Mouse (Mus musculus): ENCODE measurements around the gene Maz.

DNA sequence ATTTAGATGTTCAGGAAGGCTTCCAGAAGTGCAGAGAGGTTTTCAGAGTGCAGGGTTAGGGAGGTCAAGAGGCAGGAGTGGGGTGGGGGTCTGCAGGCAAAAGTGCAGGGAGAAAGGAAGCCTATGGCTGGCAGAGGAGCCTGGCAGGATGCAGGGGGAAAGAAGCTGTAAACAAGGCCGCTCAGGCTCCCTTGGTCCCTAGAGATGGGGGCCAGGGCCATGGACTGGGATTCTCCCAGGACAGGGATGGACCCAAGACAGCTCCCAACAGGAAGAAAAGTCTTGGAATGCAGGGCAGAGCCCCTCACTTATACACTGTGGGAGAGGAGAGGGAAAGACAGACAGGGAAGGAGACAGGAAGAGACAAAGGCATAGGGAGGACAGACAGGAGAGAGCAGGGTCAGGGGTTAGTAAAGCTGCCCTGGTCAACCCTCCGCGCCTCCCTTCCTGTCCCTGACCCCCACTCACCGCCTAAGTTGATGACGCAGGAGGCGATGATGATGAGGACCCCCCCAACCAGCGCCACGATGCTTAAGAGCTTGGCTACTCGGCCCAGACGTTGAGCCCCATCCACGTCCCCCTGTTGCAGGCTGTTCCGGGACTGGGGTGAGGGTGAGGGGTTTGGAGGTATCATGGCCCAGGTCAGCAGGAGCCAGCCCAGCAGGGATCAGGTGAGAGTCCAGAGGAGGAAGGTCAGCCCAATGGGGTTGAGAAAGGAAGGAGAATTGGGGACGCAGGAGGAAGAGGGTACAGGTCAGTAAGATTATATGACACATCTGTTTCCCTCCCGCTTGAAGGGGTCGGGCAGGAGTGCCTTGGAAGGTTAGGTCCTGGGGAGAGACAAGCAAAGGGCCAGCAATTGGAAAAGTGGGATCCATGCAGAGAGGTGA, 8.2 kb downstream of the Maz start:
- no peak for TF ChIP-seq CTCF (IDR thresholded peaks at IDR 0.05; ENCODE audit: low read depth)
- TF ChIP-seq EP300 (optimal IDR thresholded peaks at IDR 0.05) = no peak

All from stomach, postnatal 0 days (tissue).